Mouse (Mus musculus) neural tube, embryonic 11.5 days (tissue): ENCODE results near the gene Myoz1. TPM values are rescaled to one million over a fixed set of nuclear protein-coding genes. Genes with fewer than 3 reads are reported as not detected.

Source experiments
- ATAC-seq: fragments of 200-750 bp; cut with Nextera tagmentation; 2 replicates; pipeline ENCODE4 v1.8.0; 2017; ENCODE audit warnings: moderate number of reproducible peaks, mild to moderate bottlenecking, moderate TSS enrichment, moderate library complexity; ENCODE audit not compliant: insufficient read depth, low FRiP score, low TSS enrichment
- DNase-seq: peaks from one replicate; pipeline ENCODE4 v3.0.0-alpha.2; 2015; ENCODE audit warnings: low spot score
- H3K27ac ChIP-seq: fragments of 300-500 bp; sonication (generic); 2 replicates; pipeline ENCODE4 v1.5.1; 2014; ENCODE audit warnings: low read depth, mild to moderate bottlenecking, low read length
- H3K27me3 ChIP-seq: fragments of 300-500 bp; sonication (generic); 2 replicates; pipeline ENCODE4 v1.6.1; 2014; ENCODE audit warnings: mild to moderate bottlenecking, low read length, mixed read lengths; ENCODE audit not compliant: control insufficient read depth, insufficient read depth
- H3K36me3 ChIP-seq: fragments of 300-500 bp; sonication (generic); 2 replicates; pipeline ENCODE4 v1.6.1; 2014; ENCODE audit warnings: mild to moderate bottlenecking, low read length, moderate library complexity, mixed read lengths; ENCODE audit not compliant: control insufficient read depth, insufficient read depth
- H3K4me1 ChIP-seq: fragments of 300-500 bp; sonication (generic); 2 replicates; pipeline ENCODE4 v1.6.1; 2014; ENCODE audit warnings: low read length, mixed read lengths; ENCODE audit not compliant: control insufficient read depth, insufficient read depth
- H3K4me2 ChIP-seq: fragments of 300-500 bp; sonication (generic); 2 replicates; pipeline ENCODE4 v1.6.1; 2014; ENCODE audit warnings: low read depth, mild to moderate bottlenecking, moderate library complexity
- H3K4me3 ChIP-seq: fragments of 300-500 bp; sonication (generic); 2 replicates; pipeline ENCODE4 v1.5.1; 2014; ENCODE audit warnings: low read depth, low read length
- H3K9ac ChIP-seq: fragments of 300-500 bp; sonication (generic); 2 replicates; pipeline ENCODE4 v1.6.1; 2014; ENCODE audit warnings: mild to moderate bottlenecking, low read length
- H3K9me3 ChIP-seq: fragments of 300-500 bp; sonication (generic); 2 replicates; pipeline ENCODE4 v1.6.1; 2016; ENCODE audit warnings: low read length; ENCODE audit not compliant: control insufficient read depth
- WGBS: fragments of 180-500 bp; shearing (Covaris S2); extraction: QIAGEN DNeasy Blood & Tissue Kit; methylation state at CpG from one replicate; pipeline ENCODE4 v1.1.7; 2014; 5-methylcytosine and 5-hydroxymethylcytosine counted together
- polyA plus RNA-seq: library from polyadenylated mRNA; unstranded; fragments of >200 nt; fragmentation: Nextera tagmentation; extraction: Ambion mirVana; gene quantifications from 2 replicates; pipeline ENCODE4 v1.2.1, GENCODE M21; 2014

Gene Myoz1
- polyA plus RNA-seq, 1 experiment from 2014 or later: 0.45 TPM

- Histone ChIP-seq H3K4me2 (peak overlapping the region; percentile 76), H3K4me3 (peak overlapping the region; percentile 65), H3K9me3 (no peaks in the 10 kb centered on the region), H3K4me1 (peaks cover 16% of the 10 kb centered on the region), H3K9ac (peak overlapping the region; percentile 69), H3K27ac (no peak overlapping the region), H3K27me3 (no peaks in the 10 kb centered on the region), H3K36me3 (peaks cover 12% of the 10 kb centered on the region)
- ATAC-seq: peak; percentile 51; the same call in 1 of the 2 replicates
- 13% methylated on average over 27 of the region's 27 CpGs for WGBS
- DNase-seq: no peak
Measured at GRCm38 (mm10) chr14:20695761-20696520, 39.6 kb upstream of the Myoz1 start.

- peak within 1 kb of the TSS; percentile 65 for H3K4me3 ChIP-seq
- DNase-seq: peak; percentile 89
- peak within 1 kb of the TSS; percentile 76 for H3K4me2 ChIP-seq
- H3K9me3 ChIP-seq: no peaks in the 10 kb centered on the region
- under 1% methylated on average over 103 of the region's 111 CpGs for WGBS
- peaks cover 16% of the 10 kb centered on the region for H3K4me1 ChIP-seq
- H3K9ac ChIP-seq: peak within 1 kb of the TSS; percentile 69
- peak; percentile 89 for ATAC-seq
- H3K27ac ChIP-seq: peak within 1 kb of the TSS; percentile 89
- H3K36me3 ChIP-seq: peaks cover 15% of the 10 kb centered on the region
- H3K27me3 ChIP-seq: no peaks in the 10 kb centered on the region
Measured at GRCm38 (mm10) chr14:20694884-20695760, 38.8 kb upstream of the Myoz1 start, which contains the start of gene Fut11. TSS of gene Fut11 (plus strand) at chr14:20694968.

DNA sequence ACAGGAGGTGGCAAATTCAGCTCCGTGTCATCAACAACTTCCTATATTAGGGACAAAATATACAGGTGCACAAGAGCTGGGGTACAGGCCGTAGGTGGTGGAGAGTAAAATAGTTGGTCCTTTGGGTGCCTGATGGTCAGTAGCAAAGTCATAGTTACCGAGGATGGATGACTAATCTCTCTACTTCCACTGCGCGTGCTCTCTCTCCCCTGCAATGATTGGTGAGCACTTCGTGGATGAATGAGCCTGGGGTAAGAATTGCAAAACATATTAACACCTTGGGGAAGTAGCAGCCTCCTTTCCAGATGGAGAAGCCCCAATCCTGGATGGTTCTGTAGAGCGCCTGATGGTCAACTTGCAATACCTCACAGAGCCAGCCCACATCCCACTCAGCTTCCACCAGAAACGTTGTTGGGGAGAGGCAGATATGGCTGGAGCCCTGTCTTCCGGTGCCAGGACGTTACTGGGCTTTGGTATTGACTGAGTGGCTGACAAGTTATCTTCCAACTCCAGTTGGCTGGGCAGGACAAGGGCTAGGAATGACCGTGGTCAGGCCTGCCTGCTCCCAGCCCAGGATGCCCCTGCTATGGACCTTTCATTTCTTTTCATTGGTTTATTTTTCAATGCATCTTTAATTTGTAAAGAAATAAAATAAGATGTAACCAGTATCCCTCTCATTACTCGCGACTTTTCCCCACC, 38.0 kb upstream of the Myoz1 start:
- 53% methylated on average over 13 of the region's 13 CpGs for WGBS
- ATAC-seq: peak; percentile 23; the same call in 1 of the 2 replicates

GRCm38 (mm10) chr14:20693589-20694101, 37.3 kb upstream of the Myoz1 start:
- no peak for DNase-seq
- 95% methylated on average over 10 of the region's 10 CpGs for WGBS
- no peak for ATAC-seq
- H3K27ac ChIP-seq: no peak overlapping the region
- H3K4me3 ChIP-seq: no peak overlapping the region
- peaks cover 16% of the 10 kb centered on the region for H3K4me1 ChIP-seq
- H3K9me3 ChIP-seq: no peaks in the 10 kb centered on the region
- no peak overlapping the region for H3K4me2 ChIP-seq
- no peak overlapping the region for H3K9ac ChIP-seq
- H3K27me3 ChIP-seq: no peaks in the 10 kb centered on the region
- H3K36me3 ChIP-seq: peaks cover 23% of the 10 kb centered on the region

More for the DNA sequence above, 38.0 kb upstream of the Myoz1 start:
- peaks cover 16% of the 10 kb centered on the region for H3K36me3 ChIP-seq
- H3K4me3 ChIP-seq: peak overlapping the region; percentile 65
- H3K27ac ChIP-seq: peak overlapping the region; percentile 89
- no peaks in the 10 kb centered on the region for H3K9me3 ChIP-seq
- H3K27me3 ChIP-seq: no peaks in the 10 kb centered on the region
- peak; percentile 23 for DNase-seq
- H3K4me1 ChIP-seq: peaks cover 16% of the 10 kb centered on the region
- peak overlapping the region; percentile 76 for H3K4me2 ChIP-seq
- peak overlapping the region; percentile 69 for H3K9ac ChIP-seq

DNA sequence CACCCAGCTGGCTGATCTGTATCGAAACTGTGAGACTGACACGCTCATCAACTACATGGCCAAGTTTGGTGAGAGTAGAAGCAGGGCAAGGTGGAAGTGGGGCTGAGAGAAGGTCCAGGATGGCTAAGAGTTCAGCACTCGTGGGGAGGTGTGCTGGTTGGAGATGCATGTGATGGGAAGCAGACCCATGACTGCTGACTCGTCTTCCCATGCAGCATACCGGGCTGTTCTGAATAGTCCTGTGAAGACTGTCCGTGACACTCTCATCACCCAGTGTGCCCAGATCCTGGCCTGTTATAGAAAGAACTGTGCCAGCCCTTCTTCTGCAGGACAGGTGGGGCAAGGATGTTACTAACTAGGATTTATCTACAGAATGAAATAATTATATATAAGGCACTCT, 35.4 kb upstream of the Myoz1 start:
- no peaks in the 10 kb centered on the region for H3K9me3 ChIP-seq
- peaks cover 32% of the 10 kb centered on the region for H3K36me3 ChIP-seq
- DNase-seq (no peak), ATAC-seq (no peak)
- no peak overlapping the region for H3K27ac ChIP-seq
- WGBS: 92% methylated on average over 6 of the region's 6 CpGs
- no peak overlapping the region for H3K4me2 ChIP-seq
- H3K4me3 ChIP-seq: no peak overlapping the region
- H3K4me1 ChIP-seq: peaks cover 12% of the 10 kb centered on the region
- H3K9ac ChIP-seq: no peak overlapping the region
- no peaks in the 10 kb centered on the region for H3K27me3 ChIP-seq

- Histone ChIP-seq H3K4me3 (no peak overlapping the region), H3K27ac (no peak overlapping the region), H3K27me3 (no peaks in the 10 kb centered on the region), H3K4me2 (no peak overlapping the region), H3K36me3 (peaks cover 41% of the 10 kb centered on the region), H3K9me3 (no peaks in the 10 kb centered on the region), H3K9ac (no peak overlapping the region), H3K4me1 (no peaks in the 10 kb centered on the region)
- DNase-seq (no peak), ATAC-seq (no peak)
- WGBS: 91% methylated on average over 2 of the region's 2 CpGs
Measured at GRCm38 (mm10) chr14:20689009-20689408, 32.7 kb upstream of the Myoz1 start.

GRCm38 (mm10) chr14:20686576-20686975, 30.2 kb upstream of the Myoz1 start:
- Histone ChIP-seq H3K9ac (no peak overlapping the region), H3K4me3 (no peak overlapping the region), H3K4me1 (no peaks in the 10 kb centered on the region), H3K27me3 (no peaks in the 10 kb centered on the region), H3K4me2 (no peak overlapping the region), H3K36me3 (peaks cover 48% of the 10 kb centered on the region), H3K9me3 (no peaks in the 10 kb centered on the region), H3K27ac (no peak overlapping the region)
- no peak for ATAC-seq
- DNase-seq: no peak
- WGBS: 92% methylated on average over 3 of the region's 3 CpGs

DNA sequence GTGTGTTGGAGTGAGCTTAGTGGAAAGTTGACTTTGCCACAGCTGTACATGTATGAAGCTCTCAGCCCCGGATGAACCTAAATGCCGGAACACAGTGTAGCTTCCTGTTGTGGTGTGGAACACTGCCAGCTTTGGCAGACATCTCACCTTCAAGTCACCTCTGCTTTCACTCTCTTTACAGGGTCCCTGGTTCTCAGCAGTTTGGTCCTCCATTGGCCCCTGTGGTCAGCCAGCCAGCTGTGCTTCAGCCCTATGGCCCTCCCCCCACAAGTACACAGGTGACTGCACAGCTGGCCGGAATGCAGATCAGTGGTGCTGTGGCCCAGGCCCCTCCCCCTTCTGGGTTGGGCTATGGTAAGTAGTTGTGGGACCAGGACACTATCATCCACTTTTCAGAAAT, 26.2 kb upstream of the Myoz1 start:
- H3K36me3 ChIP-seq: peaks cover 40% of the 10 kb centered on the region
- H3K4me3 ChIP-seq: no peak overlapping the region
- no peak overlapping the region for H3K4me2 ChIP-seq
- 87% methylated on average over 3 of the region's 3 CpGs for WGBS
- no peaks in the 10 kb centered on the region for H3K27me3 ChIP-seq
- no peak overlapping the region for H3K9ac ChIP-seq
- DNase-seq (no peak), ATAC-seq (no peak)
- no peaks in the 10 kb centered on the region for H3K9me3 ChIP-seq
- no peaks in the 10 kb centered on the region for H3K4me1 ChIP-seq
- H3K27ac ChIP-seq: no peak overlapping the region
